Mouse (Mus musculus) brain, embryonic 14.5 days (tissue): ENCODE measurements around the gene Fer.

Source experiments
- CTCF ChIP-seq: fragments of 200-500 bp; IDR thresholded peaks from 2 replicates; pipeline ENCODE4 v1.5.1; 2012; ENCODE audit warnings: inconsistent platforms, mild to moderate bottlenecking, moderate library complexity, borderline replicate concordance; ENCODE audit not compliant: insufficient read depth, insufficient read length; ENCODE audit errors: extremely low read depth
- POLR2A ChIP-seq: fragments of 200-500 bp; IDR thresholded peaks from 2 replicates; pipeline ENCODE4 v1.6.1; 2012; ENCODE audit warnings: mild to moderate bottlenecking, inconsistent platforms, borderline replicate concordance; ENCODE audit not compliant: poor library complexity, insufficient read depth, insufficient read length, severe bottlenecking; ENCODE audit errors: extremely low read depth

DNA sequence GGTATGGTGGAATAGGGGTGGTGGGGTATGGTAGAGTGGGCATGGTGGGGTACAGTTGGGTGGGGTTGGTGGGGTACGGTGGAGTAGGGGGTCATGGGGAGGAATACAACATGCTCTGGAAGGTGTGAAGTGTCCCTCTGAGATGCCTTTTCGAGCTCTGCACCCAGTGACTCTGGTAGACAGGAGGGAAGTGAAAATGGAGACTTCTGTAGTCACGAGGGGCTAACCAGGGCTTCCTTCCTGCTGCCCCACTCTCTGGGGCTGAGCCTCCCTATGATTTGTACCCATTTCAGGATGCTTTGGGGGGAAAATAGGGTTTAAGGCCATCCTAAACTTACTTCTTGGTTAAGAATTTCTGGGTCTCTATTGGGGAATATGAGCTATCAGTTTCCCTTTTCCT is 319.7 kb downstream of the Fer start:
- no peak for TF ChIP-seq CTCF
- no peak for TF ChIP-seq POLR2A
